Mouse (Mus musculus): ENCODE measurements at regions not wholly inside any gene's neighbourhood (a gene's known extent, or its start where the extent isn't known, plus 50 kb on each side); places are given as distances from the start of the nearest gene placed in this dataset.

DNA sequence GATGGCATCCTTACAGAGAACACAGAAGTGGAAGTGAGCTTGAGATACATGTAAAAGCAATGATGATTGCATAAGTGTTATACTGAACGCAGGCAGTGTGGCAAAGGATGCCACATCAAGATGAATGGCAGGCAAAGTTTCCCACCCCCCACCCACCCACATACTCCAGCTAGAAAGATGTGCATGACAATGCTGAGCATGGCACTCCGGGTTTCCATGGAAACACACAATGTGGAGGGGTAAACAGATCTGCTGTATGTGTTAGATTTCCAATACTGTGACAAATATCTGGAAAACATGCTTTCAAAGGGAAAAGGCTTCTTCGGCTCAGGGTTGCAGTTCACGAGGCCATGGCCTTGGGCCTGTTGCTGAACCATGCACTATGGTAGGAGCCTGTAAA is 86.5 kb upstream of the Kdm8 start:
- Histone ChIP-seq H3K27me3 (no peaks in the 10 kb centered on the region), H3K27ac (no peak overlapping the region)
- WGBS, result 81% methylated on average over 4 of the region's 4 CpGs

GRCm38 (mm10) chr7:125383021-125383420 is 61.5 kb upstream of the Kdm8 start:
- no peak overlapping the region for H3K9ac ChIP-seq
- no peaks in the 10 kb centered on the region for H3K36me3 ChIP-seq
- H3K4me2 ChIP-seq, result no peak overlapping the region
- 48% methylated on average over 2 of the region's 2 CpGs for WGBS
- H3K27me3 ChIP-seq, result no peaks in the 10 kb centered on the region
- no peaks in the 10 kb centered on the region for H3K4me1 ChIP-seq
- no peak overlapping the region for H3K4me3 ChIP-seq
- H3K27ac ChIP-seq, result no peak overlapping the region
- H3K9me3 ChIP-seq, result no peaks in the 10 kb centered on the region
- ATAC-seq (ENCODE audit: insufficient number of reproducible peaks, insufficient read depth, low FRiP score, low TSS enrichment, low read depth), result no peak

More for the DNA sequence above, 86.5 kb upstream of the Kdm8 start:
- Histone ChIP-seq H3K4me2 (no peak overlapping the region), H3K36me3 (no peaks in the 10 kb centered on the region), H3K4me1 (no peaks in the 10 kb centered on the region), H3K9me3 (no peaks in the 10 kb centered on the region), H3K9ac (no peak overlapping the region), H3K4me3 (no peak overlapping the region)
- no peak for ATAC-seq (ENCODE audit: insufficient number of reproducible peaks, insufficient read depth, low FRiP score, low TSS enrichment, low read depth)

- WGBS, result 74% methylated on average over 4 of the region's 4 CpGs
- Histone ChIP-seq H3K9me3 (no peaks in the 10 kb centered on the region), H3K36me3 (no peaks in the 10 kb centered on the region), H3K4me1 (no peaks in the 10 kb centered on the region), H3K4me2 (no peak overlapping the region), H3K4me3 (no peak overlapping the region), H3K27me3 (no peaks in the 10 kb centered on the region), H3K9ac (no peak overlapping the region), H3K27ac (no peak overlapping the region)
- ATAC-seq (ENCODE audit: insufficient number of reproducible peaks, insufficient read depth, low FRiP score, low TSS enrichment, low read depth), result no peak
Measured at GRCm38 (mm10) chr7:125384171-125384570, 60.3 kb upstream of the Kdm8 start.

DNA sequence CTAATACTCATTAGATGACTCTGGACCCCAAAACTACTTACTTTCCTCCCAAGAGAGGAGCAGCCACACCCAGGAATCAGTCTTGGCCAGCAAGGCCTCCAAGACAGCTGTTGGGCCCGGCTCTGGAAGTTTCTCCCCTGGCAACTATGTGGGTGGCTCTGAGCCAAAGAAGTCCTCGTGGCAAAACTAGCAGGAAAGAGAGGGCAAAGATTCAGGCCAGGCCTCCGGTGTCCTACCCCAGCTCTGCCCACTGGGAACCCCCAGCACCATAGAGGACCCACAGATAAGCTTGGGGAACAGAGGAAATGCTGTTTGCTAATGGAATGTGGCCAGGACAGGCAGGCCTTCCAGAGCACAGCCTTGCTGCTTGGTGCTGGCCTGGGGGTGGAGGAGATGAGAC is 51.9 kb upstream of the Kdm8 start:
- Histone ChIP-seq H3K9me3 (no peaks in the 10 kb centered on the region), H3K27ac (peak overlapping the region; percentile 64), H3K9ac (0 out of 2 replicates have a peak overlapping the region, but pooled peaks have one; percentile 32), H3K4me1 (peaks cover 11% of the 10 kb centered on the region; the same call in 1 of the 2 replicates), H3K27me3 (peaks cover 4% of the 10 kb centered on the region; the same call in 1 of the 2 replicates), H3K36me3 (no peaks in the 10 kb centered on the region), H3K4me3 (no peak overlapping the region), H3K4me2 (peak overlapping the region; percentile 80)
- 31% methylated on average over 3 of the region's 3 CpGs for WGBS
- ATAC-seq (ENCODE audit: insufficient number of reproducible peaks, insufficient read depth, low FRiP score, low TSS enrichment, low read depth), result no peak

- H3K4me2 ChIP-seq, result peak overlapping the region; percentile 80
- H3K36me3 ChIP-seq, result no peaks in the 10 kb centered on the region
- peak; percentile 16; the same call in 1 of the 2 replicates for ATAC-seq (ENCODE audit: insufficient number of reproducible peaks, insufficient read depth, low FRiP score, low TSS enrichment, low read depth)
- H3K9me3 ChIP-seq, result no peaks in the 10 kb centered on the region
- WGBS, result under 1% methylated on average over 16 of the region's 16 CpGs
- peak overlapping the region; percentile 76 for H3K27ac ChIP-seq
- H3K4me3 ChIP-seq, result peak overlapping the region; percentile 45
- peaks cover 11% of the 10 kb centered on the region; the same call in 1 of the 2 replicates for H3K4me1 ChIP-seq
- peak overlapping the region; percentile 65 for H3K9ac ChIP-seq
- H3K27me3 ChIP-seq, result peaks cover 4% of the 10 kb centered on the region; the same call in 1 of the 2 replicates
Measured at GRCm38 (mm10) chr7:125393228-125393627, 51.2 kb upstream of the Kdm8 start.

GRCm38 (mm10) chr7:125393654-125394346 is 50.7 kb upstream of the Kdm8 start:
- peak; percentile 85 for ATAC-seq (ENCODE audit: insufficient number of reproducible peaks, insufficient read depth, low FRiP score, low TSS enrichment, low read depth)
- peaks cover 11% of the 10 kb centered on the region; the same call in 1 of the 2 replicates for H3K4me1 ChIP-seq
- H3K4me3 ChIP-seq, result peak overlapping the region; percentile 45
- peak overlapping the region; percentile 80 for H3K4me2 ChIP-seq
- peaks cover 4% of the 10 kb centered on the region; the same call in 1 of the 2 replicates for H3K27me3 ChIP-seq
- H3K27ac ChIP-seq, result peak overlapping the region; percentile 76
- under 1% methylated on average over 33 of the region's 33 CpGs for WGBS
- H3K9me3 ChIP-seq, result no peaks in the 10 kb centered on the region
- no peaks in the 10 kb centered on the region for H3K36me3 ChIP-seq
- peak overlapping the region; percentile 65 for H3K9ac ChIP-seq

All from embryonic facial prominence, embryonic 13.5 days (tissue).